Mouse (Mus musculus) limb, embryonic 11.5 days (tissue): ENCODE measurements around the gene Dusp11. TPM values are rescaled to one million over a fixed set of nuclear protein-coding genes. Genes with fewer than 3 reads are reported as not detected.
A peak's percentile ranks its signal among the peaks of the same experiment; 100 is the strongest.
"Not testable (repeated sequence)": the region's sequence is repeated elsewhere in the genome, so short reads cannot be mapped to it uniquely, and the experiment has no call there.

Source experiments
- ATAC-seq: fragments of 200-750 bp; cut with Nextera tagmentation; 2 replicates; pipeline ENCODE4 v1.8.0; 2017; ENCODE audit warnings: low read depth; ENCODE audit not compliant: insufficient number of reproducible peaks, low FRiP score, low TSS enrichment
- DNase-seq: peaks from one replicate; pipeline ENCODE4 v3.0.0-alpha.2; 2015; ENCODE audit warnings: low spot score
- H3K27ac ChIP-seq: fragments of 300-500 bp; sonication (generic); replicated peaks from 2 replicates; pipeline ENCODE4 v1.5.1; 2014; ENCODE audit warnings: low read depth, mild to moderate bottlenecking, low read length
- H3K27me3 ChIP-seq: fragments of 300-500 bp; sonication (generic); 2 replicates; pipeline ENCODE4 v1.6.1; 2014; ENCODE audit warnings: mild to moderate bottlenecking, low read length, mixed read lengths; ENCODE audit not compliant: control insufficient read depth, insufficient read depth
- H3K36me3 ChIP-seq: fragments of 300-500 bp; sonication (generic); 2 replicates; pipeline ENCODE4 v1.6.1; 2014; ENCODE audit warnings: mild to moderate bottlenecking, low read length, moderate library complexity, mixed read lengths; ENCODE audit not compliant: control insufficient read depth, insufficient read depth
- H3K4me1 ChIP-seq: fragments of 300-500 bp; sonication (generic); 2 replicates; pipeline ENCODE4 v1.6.1; 2014; ENCODE audit warnings: low read length, mixed read lengths; ENCODE audit not compliant: control insufficient read depth, insufficient read depth
- H3K4me2 ChIP-seq: fragments of 300-500 bp; sonication (generic); 2 replicates; pipeline ENCODE4 v1.6.1; 2014; ENCODE audit warnings: low read depth, mild to moderate bottlenecking, moderate library complexity; ENCODE audit not compliant: severe bottlenecking
- H3K4me3 ChIP-seq: fragments of 300-500 bp; sonication (generic); 2 replicates; pipeline ENCODE4 v1.5.1; 2014; ENCODE audit warnings: low read depth, low read length
- H3K9ac ChIP-seq: fragments of 300-500 bp; sonication (generic); 2 replicates; pipeline ENCODE4 v1.6.1; 2014; ENCODE audit warnings: mild to moderate bottlenecking, low read length
- H3K9me3 ChIP-seq: fragments of 300-500 bp; sonication (generic); 2 replicates; pipeline ENCODE4 v1.6.1; 2016; ENCODE audit warnings: low read length; ENCODE audit not compliant: control insufficient read depth
- WGBS: fragments of 180-500 bp; shearing (Covaris S2); extraction: QIAGEN DNeasy Blood & Tissue Kit; methylation state at CpG from one replicate; pipeline ENCODE4 v1.1.7; 2014; 5-methylcytosine and 5-hydroxymethylcytosine counted together
- polyA plus RNA-seq: library from polyadenylated mRNA; unstranded; fragments of >200 nt; fragmentation: Nextera tagmentation; extraction: Ambion mirVana; gene quantifications from 2 replicates; pipeline ENCODE4 v1.2.1, GENCODE M21; 2014

The Dusp11 gene
- polyA plus RNA-seq, 1 experiment from 2014 or later: 44.7 TPM

DNA sequence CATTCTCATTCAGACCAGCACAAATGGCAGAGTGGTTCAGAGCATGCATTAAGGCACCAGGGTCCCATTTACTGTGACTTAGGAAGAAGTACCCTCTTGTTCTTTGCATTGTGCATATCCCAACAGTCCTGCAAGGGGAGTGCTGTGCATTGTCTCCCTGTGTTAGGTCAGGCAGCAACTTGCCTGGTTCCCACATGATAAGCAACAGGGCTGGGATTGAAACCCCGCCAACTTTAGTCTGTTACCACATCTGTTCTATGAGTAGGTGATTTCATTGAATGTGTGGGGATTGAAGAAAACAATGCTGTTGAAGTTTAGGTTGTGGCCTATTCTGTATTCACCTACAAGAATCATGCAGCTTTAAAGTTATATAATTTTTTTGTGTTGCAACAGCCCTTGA lies 34.8 kb downstream of the Dusp11 start:
- WGBS: 73% methylated on average over 1 of the region's 1 CpGs
- H3K27ac ChIP-seq: no peak overlapping the region
- H3K36me3 ChIP-seq: peaks cover 10% of the 10 kb centered on the region

GRCm38 (mm10) chr6:85923643-85924042 lies 37.8 kb downstream of the Dusp11 start:
- Histone ChIP-seq H3K27ac (no peak overlapping the region), H3K9me3 (no peaks in the 10 kb centered on the region), H3K27me3 (no peaks in the 10 kb centered on the region), H3K4me1 (no peaks in the 10 kb centered on the region), H3K4me2 (no peak overlapping the region), H3K9ac (no peak overlapping the region), H3K4me3 (no peak overlapping the region), H3K36me3 (peaks cover 7% of the 10 kb centered on the region)
- WGBS: 89% methylated on average over 1 of the region's 1 CpGs
- DNase-seq (no peak), ATAC-seq (no peak)

More for the DNA sequence above, 34.8 kb downstream of the Dusp11 start:
- DNase-seq (no peak), ATAC-seq (no peak)
- Histone ChIP-seq H3K9ac (no peak overlapping the region), H3K27me3 (no peaks in the 10 kb centered on the region), H3K4me3 (no peak overlapping the region), H3K4me2 (no peak overlapping the region), H3K9me3 (no peaks in the 10 kb centered on the region), H3K4me1 (no peaks in the 10 kb centered on the region)

- H3K9ac ChIP-seq: no peak overlapping the region
- 0 out of 2 replicates have a peak, but pooled peaks cover 2% of the 10 kb centered on the region for H3K36me3 ChIP-seq
- H3K27me3 ChIP-seq: no peaks in the 10 kb centered on the region
- ATAC-seq (no peak), DNase-seq (no peak)
- no peaks in the 10 kb centered on the region for H3K9me3 ChIP-seq
- 93% methylated on average over 4 of the region's 4 CpGs for WGBS
- no peak overlapping the region for H3K4me2 ChIP-seq
- H3K4me3 ChIP-seq: no peak overlapping the region
- no peak overlapping the region for H3K27ac ChIP-seq
- 0 out of 2 replicates have a peak, but pooled peaks cover 4% of the 10 kb centered on the region for H3K4me1 ChIP-seq
Observed at GRCm38 (mm10) chr6:85919401-85919800, 42.1 kb downstream of the Dusp11 start.

DNA sequence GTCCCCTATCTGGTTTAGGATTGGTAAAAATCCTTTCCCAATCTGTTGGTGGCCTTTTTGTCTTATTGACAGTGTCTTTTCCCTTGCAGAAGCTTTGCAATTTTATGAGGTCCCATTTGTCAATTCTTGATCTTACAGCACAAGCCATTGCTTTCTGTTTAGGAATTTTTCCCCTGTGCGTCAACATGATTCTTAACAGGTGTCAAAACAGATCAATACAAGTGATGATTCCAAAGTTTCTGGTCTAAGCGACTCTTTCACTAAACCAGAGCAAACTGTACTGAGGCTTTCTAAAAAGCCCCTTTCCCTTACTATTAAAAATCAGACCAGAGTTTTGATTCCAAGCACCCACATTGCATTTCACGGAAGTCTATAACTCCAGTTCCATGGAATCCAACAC lies 43.1 kb downstream of the Dusp11 start:
- H3K27ac ChIP-seq, H3K27me3 ChIP-seq, H3K4me3 ChIP-seq, H3K9ac ChIP-seq, DNase-seq, H3K36me3 ChIP-seq, H3K4me1 ChIP-seq, H3K4me2 ChIP-seq, ATAC-seq, H3K9me3 ChIP-seq: not testable (repeated sequence)
- 96% methylated on average over 3 of the region's 3 CpGs for WGBS

- peak overlapping the region; percentile 75 for H3K9ac ChIP-seq
- no peak overlapping the region for H3K27ac ChIP-seq
- no peaks in the 10 kb centered on the region for H3K36me3 ChIP-seq
- WGBS: 89% methylated on average over 6 of the region's 6 CpGs
- no peak for DNase-seq
- no peak for ATAC-seq
- H3K4me1 ChIP-seq: 0 out of 2 replicates have a peak, but pooled peaks cover 4% of the 10 kb centered on the region
- H3K9me3 ChIP-seq: no peaks in the 10 kb centered on the region
- peak overlapping the region; percentile 55 for H3K4me3 ChIP-seq
- no peaks in the 10 kb centered on the region for H3K27me3 ChIP-seq
- H3K4me2 ChIP-seq: peak overlapping the region; percentile 64
Observed at GRCm38 (mm10) chr6:85916596-85916995, 44.9 kb downstream of the Dusp11 start.

DNA sequence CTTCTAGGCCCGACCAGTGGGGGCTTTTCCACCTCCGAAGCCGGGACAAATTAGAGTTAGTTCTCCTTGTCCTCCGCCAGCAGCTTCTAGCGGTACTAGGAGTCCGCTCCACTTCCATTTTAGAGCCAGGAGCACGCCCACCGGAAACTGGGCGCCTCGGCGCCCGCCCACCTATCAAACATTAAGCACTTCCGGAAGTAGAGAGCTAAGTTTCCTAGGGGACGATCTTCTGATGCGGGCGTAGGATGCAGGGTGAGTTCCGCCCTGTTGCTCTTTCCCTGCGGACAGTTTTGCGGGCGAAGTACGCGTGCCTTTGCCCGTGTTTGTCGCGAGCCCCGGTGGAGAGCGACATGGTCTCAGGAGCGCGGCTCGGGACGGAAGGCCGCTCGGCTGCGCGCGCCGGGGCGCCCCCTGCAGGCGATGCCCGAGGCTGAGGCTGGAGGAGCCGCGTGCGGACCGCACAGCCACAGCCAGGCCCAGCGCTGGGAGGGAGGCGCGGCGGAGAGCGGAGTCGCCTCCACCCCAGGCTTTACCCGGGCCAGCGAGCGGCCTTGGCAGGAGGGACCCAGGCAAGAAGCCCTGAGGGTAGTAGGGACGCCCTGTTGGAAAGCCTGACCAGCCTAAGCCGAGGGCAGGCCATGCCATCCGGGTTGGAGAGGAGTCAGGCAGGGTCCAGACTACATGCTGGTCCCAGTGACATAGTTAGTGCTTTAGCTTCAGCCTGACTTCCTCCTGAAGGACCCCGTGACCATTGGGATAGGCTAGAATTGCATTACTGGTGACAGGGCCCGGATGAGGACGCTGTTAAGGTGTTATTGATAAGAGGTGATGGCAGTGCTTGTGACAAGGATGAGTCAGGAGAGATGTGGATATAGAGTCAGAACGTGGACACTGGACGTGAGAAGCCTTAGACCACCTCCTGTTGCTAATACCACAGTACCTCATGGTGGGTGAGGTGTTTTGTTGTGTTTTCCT lies 45.6 kb downstream of the Dusp11 start, which contains the start of gene Nat8f1:
Nat8f1 (minus strand) TSS at position 149 of the 975 bp plus-strand sequence.
- DNase-seq (peak; percentile 90), ATAC-seq (peak; percentile 94)
- not testable (repeated sequence) for H3K9me3 ChIP-seq, H3K4me1 ChIP-seq, H3K27me3 ChIP-seq, H3K36me3 ChIP-seq
- H3K27ac ChIP-seq: peak within 1 kb of the TSS; percentile 73
- peak within 1 kb of the TSS; percentile 75 for H3K9ac ChIP-seq
- H3K4me2 ChIP-seq: peak within 1 kb of the TSS; percentile 75
- H3K4me3 ChIP-seq: peak within 1 kb of the TSS; percentile 55
- under 1% methylated on average over 57 of the region's 61 CpGs for WGBS

DNA sequence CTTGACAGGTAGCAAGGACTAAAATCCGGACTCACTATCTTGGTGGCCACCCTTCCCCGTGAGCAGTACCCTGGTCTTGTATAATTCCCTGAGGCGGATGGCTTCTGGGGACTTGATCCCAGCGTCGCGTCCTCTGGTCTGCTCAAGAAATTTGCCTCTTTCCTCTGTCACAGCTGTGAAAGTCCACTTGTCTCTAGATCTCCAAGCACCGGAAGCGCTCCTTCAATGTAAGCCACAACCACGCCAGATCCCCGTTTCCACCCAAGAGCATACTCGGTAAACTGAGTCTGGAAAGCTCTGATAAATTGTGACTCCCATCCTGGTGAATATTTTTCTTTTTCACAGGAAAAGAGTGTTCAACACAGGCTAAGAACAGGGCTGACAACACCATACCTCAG lies 46.3 kb downstream of the Dusp11 start:
- 4% methylated on average over 11 of the region's 11 CpGs for WGBS
- no peak for ATAC-seq
- H3K9ac ChIP-seq: peak overlapping the region; percentile 75
- no peaks in the 10 kb centered on the region for H3K9me3 ChIP-seq
- peak overlapping the region; percentile 75 for H3K4me2 ChIP-seq
- peak overlapping the region; percentile 55 for H3K4me3 ChIP-seq
- H3K27me3 ChIP-seq: no peaks in the 10 kb centered on the region
- no peak for DNase-seq
- 0 out of 2 replicates have a peak, but pooled peaks cover 4% of the 10 kb centered on the region for H3K4me1 ChIP-seq
- no peak overlapping the region for H3K27ac ChIP-seq
- H3K36me3 ChIP-seq: no peaks in the 10 kb centered on the region

DNA sequence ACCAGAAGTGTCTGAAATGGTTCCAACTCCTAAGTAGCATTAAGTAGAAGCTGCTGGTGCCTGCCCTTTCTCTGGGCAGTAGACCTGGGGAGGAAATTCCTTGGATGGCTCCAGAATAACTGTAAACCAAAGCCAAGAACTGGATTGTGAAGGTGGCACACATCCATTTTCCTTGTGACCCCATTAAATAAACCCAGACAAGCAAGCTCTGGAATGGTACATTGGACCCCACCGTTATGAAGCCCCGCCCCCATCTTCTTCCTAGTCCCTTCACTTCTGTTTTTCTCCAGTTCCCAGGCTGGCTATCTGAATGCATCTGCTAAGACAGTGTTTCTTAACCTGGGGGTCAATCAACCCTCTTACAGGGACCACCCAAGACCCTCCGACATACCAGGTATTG lies 49.9 kb downstream of the Dusp11 start, which contains the start of gene Tprkb:
Tprkb (plus strand) TSS at position 279 of the 400 bp plus-strand sequence.
- Histone ChIP-seq H3K36me3 (no peaks in the 10 kb centered on the region), H3K4me1 (0 out of 2 replicates have a peak, but pooled peaks cover 4% of the 10 kb centered on the region), H3K4me3 (no peak within 1 kb of the TSS), H3K27me3 (no peaks in the 10 kb centered on the region), H3K9ac (no peak within 1 kb of the TSS), H3K9me3 (no peaks in the 10 kb centered on the region), H3K27ac (no peak within 1 kb of the TSS), H3K4me2 (no peak within 1 kb of the TSS)
- ATAC-seq (no peak), DNase-seq (no peak)
- WGBS: 83% methylated on average over 3 of the region's 3 CpGs
